Mouse (Mus musculus) hindbrain, embryonic 12.5 days (tissue): ENCODE results near the gene Atraid. TPM values are rescaled to one million over a fixed set of nuclear protein-coding genes. Genes with fewer than 3 reads are reported as not detected.

ENCODE experiments used
- ATAC-seq: fragments of 200-750 bp; cut with Nextera tagmentation; 2 replicates; pipeline ENCODE4 v1.8.0; 2017; ENCODE audit warnings: moderate TSS enrichment; ENCODE audit not compliant: low FRiP score
- H3K27ac ChIP-seq: fragments of 300-500 bp; sonication (generic); 2 replicates; pipeline ENCODE4 v1.5.1; 2016; ENCODE audit warnings: mild to moderate bottlenecking
- H3K27me3 ChIP-seq: fragments of 300-500 bp; sonication (generic); 2 replicates; pipeline ENCODE4 v1.6.1; 2016; ENCODE audit warnings: mild to moderate bottlenecking
- H3K36me3 ChIP-seq: fragments of 300-500 bp; sonication (generic); 2 replicates; pipeline ENCODE4 v1.6.1; 2016; ENCODE audit warnings: mild to moderate bottlenecking
- H3K4me1 ChIP-seq: fragments of 300-500 bp; sonication (generic); 2 replicates; pipeline ENCODE4 v1.6.1; 2016
- H3K4me2 ChIP-seq: fragments of 300-500 bp; sonication (generic); replicated peaks from 2 replicates; pipeline ENCODE4 v1.6.1; 2016; ENCODE audit warnings: mild to moderate bottlenecking
- H3K4me3 ChIP-seq: fragments of 300-500 bp; sonication (generic); 2 replicates; pipeline ENCODE4 v1.5.1; 2016; ENCODE audit warnings: mild to moderate bottlenecking
- H3K9ac ChIP-seq: fragments of 300-500 bp; sonication (generic); 2 replicates; pipeline ENCODE4 v1.6.1; 2016; ENCODE audit warnings: mild to moderate bottlenecking, moderate library complexity
- H3K9me3 ChIP-seq: fragments of 300-500 bp; sonication (generic); replicated peaks from 2 replicates; pipeline ENCODE4 v1.6.1; 2016; ENCODE audit warnings: mild to moderate bottlenecking
- WGBS: fragments of 180-500 bp; shearing (Covaris S2); methylation state at CpG from one replicate; pipeline ENCODE4 v1.1.7; 2016; 5-methylcytosine and 5-hydroxymethylcytosine counted together
- polyA plus RNA-seq: library from polyadenylated mRNA; unstranded; fragments of >200 nt; fragmentation: Nextera tagmentation; extraction: Ambion mirVana; gene quantifications from 2 replicates; pipeline ENCODE4 v1.2.1, GENCODE M21; 2016

Atraid gene
- polyA plus RNA-seq, 1 experiment from 2014 or later: 122 TPM

- H3K36me3 ChIP-seq: peaks cover 35% of the 10 kb centered on the region
- peak overlapping the region; percentile 82 for H3K9ac ChIP-seq
- WGBS: 20% methylated on average over 19 of the region's 19 CpGs
- no peaks in the 10 kb centered on the region for H3K9me3 ChIP-seq
- peak overlapping the region; percentile 52 for H3K4me3 ChIP-seq
- H3K27ac ChIP-seq: peak overlapping the region; percentile 71
- H3K4me2 ChIP-seq: peak overlapping the region; percentile 82
- H3K27me3 ChIP-seq: no peaks in the 10 kb centered on the region
- ATAC-seq: no peak; the same call in 1 of the 2 replicates
- H3K4me1 ChIP-seq: peaks cover 16% of the 10 kb centered on the region
Observed at GRCm38 (mm10) chr5:31055216-31056140, 7.4 kb downstream of the Atraid start.

GRCm38 (mm10) chr5:31069810-31070209 lies 21.7 kb downstream of the Atraid start:
- H3K4me2 ChIP-seq: no peak overlapping the region
- ATAC-seq: no peak
- H3K36me3 ChIP-seq: peaks cover 92% of the 10 kb centered on the region
- H3K27ac ChIP-seq: no peak overlapping the region
- H3K4me3 ChIP-seq: no peak overlapping the region
- H3K9ac ChIP-seq: no peak overlapping the region
- no peaks in the 10 kb centered on the region for H3K27me3 ChIP-seq
- no peaks in the 10 kb centered on the region for H3K9me3 ChIP-seq
- H3K4me1 ChIP-seq: no peaks in the 10 kb centered on the region
- 92% methylated on average over 3 of the region's 3 CpGs for whole genome bisulfite sequencing

- no peak overlapping the region for H3K9ac ChIP-seq
- H3K4me2 ChIP-seq: no peak overlapping the region
- peaks cover 97% of the 10 kb centered on the region for H3K36me3 ChIP-seq
- 92% methylated on average over 2 of the region's 2 CpGs for WGBS
- no peaks in the 10 kb centered on the region for H3K4me1 ChIP-seq
- H3K4me3 ChIP-seq: no peak overlapping the region
- no peak for ATAC-seq
- no peaks in the 10 kb centered on the region for H3K9me3 ChIP-seq
- no peaks in the 10 kb centered on the region for H3K27me3 ChIP-seq
- H3K27ac ChIP-seq: no peak overlapping the region
Observed at GRCm38 (mm10) chr5:31071059-31071458, 22.9 kb downstream of the Atraid start.

- ATAC-seq: no peak
- no peaks in the 10 kb centered on the region for H3K9me3 ChIP-seq
- no peaks in the 10 kb centered on the region for H3K4me1 ChIP-seq
- no peak overlapping the region for H3K9ac ChIP-seq
- no peaks in the 10 kb centered on the region for H3K27me3 ChIP-seq
- H3K36me3 ChIP-seq: peaks cover 98% of the 10 kb centered on the region
- H3K4me3 ChIP-seq: no peak overlapping the region
- 94% methylated on average over 11 of the region's 11 CpGs for WGBS
- no peak overlapping the region for H3K27ac ChIP-seq
- no peak overlapping the region for H3K4me2 ChIP-seq
Observed at GRCm38 (mm10) chr5:31071821-31072220, 23.7 kb downstream of the Atraid start.

DNA sequence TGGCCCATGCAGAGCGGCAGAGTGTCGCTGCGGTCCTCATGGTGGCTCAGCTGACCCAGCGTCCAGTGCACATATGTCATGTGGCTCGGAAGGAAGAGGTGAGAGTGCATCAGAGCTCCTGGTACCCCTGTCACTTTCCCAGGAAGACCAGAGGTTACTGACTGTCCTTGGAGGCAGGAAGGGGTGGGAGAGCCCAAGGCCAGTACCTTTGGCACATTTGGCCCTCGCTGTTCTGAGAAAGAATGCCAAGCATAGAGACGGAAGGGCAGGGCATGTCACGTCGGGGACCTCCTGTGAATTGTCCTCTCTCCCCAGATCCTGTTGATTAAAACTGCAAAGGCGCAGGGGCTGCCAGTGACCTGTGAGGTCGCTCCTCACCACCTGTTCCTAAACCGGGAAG lies 25.1 kb downstream of the Atraid start:
- no peak overlapping the region for H3K27ac ChIP-seq
- H3K4me3 ChIP-seq: no peak overlapping the region
- no peaks in the 10 kb centered on the region for H3K27me3 ChIP-seq
- peaks cover 98% of the 10 kb centered on the region for H3K36me3 ChIP-seq
- H3K4me2 ChIP-seq: no peak overlapping the region
- 92% methylated on average over 12 of the region's 12 CpGs for WGBS
- no peak overlapping the region for H3K9ac ChIP-seq
- no peaks in the 10 kb centered on the region for H3K4me1 ChIP-seq
- no peaks in the 10 kb centered on the region for H3K9me3 ChIP-seq
- no peak for ATAC-seq

- no peaks in the 10 kb centered on the region for H3K27me3 ChIP-seq
- no peak overlapping the region for H3K4me2 ChIP-seq
- no peaks in the 10 kb centered on the region for H3K4me1 ChIP-seq
- ATAC-seq: no peak
- WGBS: 85% methylated on average over 13 of the region's 13 CpGs
- no peaks in the 10 kb centered on the region for H3K9me3 ChIP-seq
- H3K9ac ChIP-seq: no peak overlapping the region
- peaks cover 74% of the 10 kb centered on the region for H3K36me3 ChIP-seq
- no peak overlapping the region for H3K4me3 ChIP-seq
- H3K27ac ChIP-seq: no peak overlapping the region
Observed at GRCm38 (mm10) chr5:31076346-31076745, 28.2 kb downstream of the Atraid start.

GRCm38 (mm10) chr5:31080059-31080794 lies 32.1 kb downstream of the Atraid start:
- no peak overlapping the region for H3K27ac ChIP-seq
- WGBS: 83% methylated on average over 13 of the region's 13 CpGs
- ATAC-seq: no peak

DNA sequence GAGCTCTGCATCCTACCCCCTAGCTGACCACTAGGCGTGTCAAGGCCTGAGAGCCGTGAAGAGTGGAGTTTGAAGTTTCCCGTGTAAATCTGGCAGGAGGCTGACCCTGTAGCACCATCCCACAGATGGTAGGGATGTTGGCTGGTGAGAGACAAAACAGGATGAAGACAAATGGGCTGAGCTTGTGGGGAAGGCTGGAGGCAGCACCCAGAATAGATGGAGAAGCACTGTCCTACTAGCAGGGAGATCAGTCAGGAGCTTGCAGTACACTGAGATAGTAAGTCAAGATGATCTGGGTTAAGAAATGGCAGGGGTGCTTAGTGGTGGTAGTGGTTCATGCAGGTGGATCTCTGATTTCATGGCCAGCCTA lies 32.7 kb downstream of the Atraid start:
- H3K27ac ChIP-seq: no peak overlapping the region
- H3K4me3 ChIP-seq: no peak overlapping the region
- peaks cover 3% of the 10 kb centered on the region; the same call in 1 of the 2 replicates for H3K27me3 ChIP-seq
- 63% methylated on average over 3 of the region's 3 CpGs for WGBS
- no peak for ATAC-seq
- H3K9ac ChIP-seq: no peak overlapping the region
- H3K36me3 ChIP-seq: peaks cover 30% of the 10 kb centered on the region
- H3K9me3 ChIP-seq: no peaks in the 10 kb centered on the region
- no peak overlapping the region for H3K4me2 ChIP-seq
- peaks cover 22% of the 10 kb centered on the region for H3K4me1 ChIP-seq

More at GRCm38 (mm10) chr5:31080059-31080794, 32.1 kb downstream of the Atraid start:
- H3K4me1 ChIP-seq: peaks cover 22% of the 10 kb centered on the region
- H3K36me3 ChIP-seq: peaks cover 36% of the 10 kb centered on the region
- H3K9ac ChIP-seq: no peak overlapping the region
- H3K27me3 ChIP-seq: peaks cover 3% of the 10 kb centered on the region; the same call in 1 of the 2 replicates
- no peak overlapping the region for H3K4me2 ChIP-seq
- H3K9me3 ChIP-seq: no peaks in the 10 kb centered on the region
- no peak overlapping the region for H3K4me3 ChIP-seq

GRCm38 (mm10) chr5:31081386-31081785 lies 33.3 kb downstream of the Atraid start:
- Histone ChIP-seq H3K4me1 (peaks cover 27% of the 10 kb centered on the region), H3K9ac (no peak overlapping the region), H3K36me3 (peaks cover 24% of the 10 kb centered on the region), H3K27me3 (peaks cover 3% of the 10 kb centered on the region; the same call in 1 of the 2 replicates), H3K4me3 (no peak overlapping the region), H3K9me3 (no peaks in the 10 kb centered on the region), H3K27ac (no peak overlapping the region), H3K4me2 (no peak overlapping the region)
- no peak for ATAC-seq
- WGBS: 77% methylated on average over 3 of the region's 3 CpGs

DNA sequence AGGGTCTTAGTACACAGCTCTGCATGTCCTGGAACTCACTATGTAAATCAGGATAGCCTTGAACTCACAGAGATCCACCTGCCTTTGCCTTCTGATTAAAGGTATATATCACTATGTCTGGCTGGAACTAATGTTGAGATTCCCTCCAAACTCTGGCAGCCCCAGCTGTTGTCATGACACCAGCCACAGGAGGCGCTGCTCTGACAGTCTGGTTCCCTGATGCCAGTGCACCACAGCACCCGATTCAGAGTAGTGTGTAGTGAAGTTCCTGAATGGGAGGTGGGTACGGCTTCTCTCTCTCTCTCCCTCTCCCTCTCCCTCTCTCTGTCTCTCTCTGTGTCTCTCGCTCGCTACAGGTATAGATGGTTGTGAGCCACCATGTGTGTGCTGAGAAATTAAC lies 34.2 kb downstream of the Atraid start:
- Histone ChIP-seq H3K9me3 (no peaks in the 10 kb centered on the region), H3K27me3 (peaks cover 3% of the 10 kb centered on the region; the same call in 1 of the 2 replicates), H3K27ac (peak overlapping the region; percentile 85), H3K9ac (no peak overlapping the region), H3K4me2 (no peak overlapping the region), H3K4me1 (peaks cover 34% of the 10 kb centered on the region), H3K4me3 (no peak overlapping the region), H3K36me3 (peaks cover 15% of the 10 kb centered on the region)
- 0 out of 2 replicates have a peak, but pooled peaks have one; percentile 24 for ATAC-seq
- WGBS: 13% methylated on average over 5 of the region's 5 CpGs

- peaks cover 34% of the 10 kb centered on the region for H3K4me1 ChIP-seq
- peak overlapping the region; percentile 85 for H3K27ac ChIP-seq
- H3K4me3 ChIP-seq: no peak overlapping the region
- peaks cover 8% of the 10 kb centered on the region for H3K27me3 ChIP-seq
- ATAC-seq: peak; percentile 46
- H3K4me2 ChIP-seq: peak overlapping the region; percentile 13
- WGBS: 33% methylated on average over 12 of the region's 12 CpGs
- no peak overlapping the region; the same call in 1 of the 2 replicates for H3K9ac ChIP-seq
- H3K9me3 ChIP-seq: no peaks in the 10 kb centered on the region
- peaks cover 7% of the 10 kb centered on the region for H3K36me3 ChIP-seq
Observed at GRCm38 (mm10) chr5:31082935-31083625, 35.0 kb downstream of the Atraid start.

DNA sequence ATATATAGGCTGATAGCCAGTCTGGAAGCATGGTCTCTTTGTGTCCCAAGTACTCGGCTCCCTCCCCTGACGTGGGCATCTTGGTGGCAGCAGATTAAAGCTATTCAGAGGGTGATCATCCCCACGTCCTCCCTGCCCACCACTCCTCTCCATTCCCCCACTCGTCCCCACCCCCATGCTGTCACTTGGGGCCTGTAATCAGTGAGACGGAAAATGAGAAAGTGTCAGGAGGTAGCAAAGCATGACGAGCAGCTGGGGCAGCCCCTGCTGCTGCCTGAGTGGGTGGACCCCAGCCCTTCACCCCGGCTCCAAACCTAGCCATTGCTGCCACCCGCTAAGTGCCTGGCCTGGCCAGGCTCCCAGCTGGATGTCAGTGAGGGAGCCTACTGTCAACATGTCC lies 35.8 kb downstream of the Atraid start:
- Histone ChIP-seq H3K4me2 (peak overlapping the region; percentile 13; the same call in 1 of the 2 replicates), H3K4me1 (peaks cover 34% of the 10 kb centered on the region), H3K9me3 (no peaks in the 10 kb centered on the region), H3K27ac (peak overlapping the region; percentile 85), H3K27me3 (peaks cover 17% of the 10 kb centered on the region), H3K9ac (peak overlapping the region; percentile 35; the same call in 1 of the 2 replicates), H3K36me3 (no peaks in the 10 kb centered on the region), H3K4me3 (no peak overlapping the region)
- peak; percentile 73 for ATAC-seq
- WGBS: 7% methylated on average over 8 of the region's 8 CpGs
